Mouse (Mus musculus) embryonic facial prominence, embryonic 12.5 days (tissue): ENCODE measurements around the gene Galnt16. TPM values are rescaled to one million over a fixed set of nuclear protein-coding genes. Genes with fewer than 3 reads are reported as not detected.

Source experiments
- ATAC-seq: fragments of 200-750 bp; cut with Nextera tagmentation; 2 replicates; pipeline ENCODE4 v1.8.0; 2017; ENCODE audit not compliant: insufficient number of reproducible peaks, insufficient read depth, low FRiP score, low TSS enrichment
- H3K27ac ChIP-seq: fragments of 300-500 bp; sonication (generic); 2 replicates; pipeline ENCODE4 v1.5.1; 2016; ENCODE audit warnings: mild to moderate bottlenecking
- H3K27me3 ChIP-seq: fragments of 300-500 bp; sonication (generic); 2 replicates; pipeline ENCODE4 v1.6.1; 2016; ENCODE audit warnings: mild to moderate bottlenecking, moderate library complexity
- H3K36me3 ChIP-seq: fragments of 300-500 bp; sonication (generic); 2 replicates; pipeline ENCODE4 v1.6.1; 2016; ENCODE audit warnings: mild to moderate bottlenecking
- H3K4me1 ChIP-seq: fragments of 300-500 bp; sonication (generic); 2 replicates; pipeline ENCODE4 v1.6.1; 2016
- H3K4me2 ChIP-seq: fragments of 300-500 bp; sonication (generic); replicated peaks from 2 replicates; pipeline ENCODE4 v1.6.1; 2016; ENCODE audit warnings: mild to moderate bottlenecking, moderate library complexity
- H3K4me3 ChIP-seq: fragments of 300-500 bp; sonication (generic); 2 replicates; pipeline ENCODE4 v1.5.1; 2016; ENCODE audit warnings: mild to moderate bottlenecking
- H3K9ac ChIP-seq: fragments of 300-500 bp; sonication (generic); 2 replicates; pipeline ENCODE4 v1.6.1; 2016; ENCODE audit warnings: mild to moderate bottlenecking, moderate library complexity
- H3K9me3 ChIP-seq: fragments of 300-500 bp; sonication (generic); 2 replicates; pipeline ENCODE4 v1.6.1; 2016; ENCODE audit warnings: mild to moderate bottlenecking, moderate library complexity
- WGBS: fragments of 180-500 bp; shearing (Covaris S2); methylation state at CpG from one replicate; pipeline ENCODE4 v1.1.7; 2016; 5-methylcytosine and 5-hydroxymethylcytosine counted together
- polyA plus RNA-seq: library from polyadenylated mRNA; unstranded; fragments of >200 nt; fragmentation: Nextera tagmentation; extraction: Ambion mirVana; gene quantifications from 2 replicates; pipeline ENCODE4 v1.2.1, GENCODE M21; 2016

The Galnt16 gene
- polyA plus RNA-seq = 14.3 and 14.7 TPM in 2 replicates

- H3K4me2 ChIP-seq = peak within 1 kb of the TSS; percentile 90
- H3K4me3 ChIP-seq = peak within 1 kb of the TSS; percentile 72
- no peak for ATAC-seq
- peaks cover 7% of the 10 kb centered on the region for H3K4me1 ChIP-seq
- 0 out of 2 replicates have a peak within 1 kb of the TSS, but pooled peaks have one; percentile 7 for H3K27ac ChIP-seq
- peak within 1 kb of the TSS; percentile 61 for H3K9ac ChIP-seq
- no peaks in the 10 kb centered on the region for H3K36me3 ChIP-seq
- no peaks in the 10 kb centered on the region for H3K9me3 ChIP-seq
- H3K27me3 ChIP-seq = peaks cover 39% of the 10 kb centered on the region
- WGBS = 4% methylated on average over 14 of the region's 14 CpGs
Measured at GRCm38 (mm10) chr12:80517977-80518376, at the start of gene Galnt16. TSS of gene Galnt16 (plus strand) at chr12:80518277.

- no peaks in the 10 kb centered on the region for H3K27me3 ChIP-seq
- H3K4me2 ChIP-seq = no peak overlapping the region
- no peaks in the 10 kb centered on the region for H3K36me3 ChIP-seq
- no peaks in the 10 kb centered on the region for H3K9me3 ChIP-seq
- no peak overlapping the region for H3K4me3 ChIP-seq
- H3K27ac ChIP-seq = no peak overlapping the region
- H3K9ac ChIP-seq = no peak overlapping the region
- H3K4me1 ChIP-seq = no peaks in the 10 kb centered on the region
- 82% methylated on average over 2 of the region's 2 CpGs for WGBS
- no peak for ATAC-seq
Measured at GRCm38 (mm10) chr12:80470206-80470605, 47.9 kb upstream of the Galnt16 start.

GRCm38 (mm10) chr12:80471926-80472325, 46.2 kb upstream of the Galnt16 start:
- no peak overlapping the region for H3K9ac ChIP-seq
- no peak overlapping the region for H3K4me2 ChIP-seq
- no peaks in the 10 kb centered on the region for H3K9me3 ChIP-seq
- no peak for ATAC-seq
- H3K27me3 ChIP-seq = no peaks in the 10 kb centered on the region
- H3K27ac ChIP-seq = no peak overlapping the region
- no peaks in the 10 kb centered on the region for H3K4me1 ChIP-seq
- H3K4me3 ChIP-seq = no peak overlapping the region
- WGBS = 87% methylated on average over 4 of the region's 4 CpGs
- H3K36me3 ChIP-seq = no peaks in the 10 kb centered on the region

GRCm38 (mm10) chr12:80473731-80474130, 44.3 kb upstream of the Galnt16 start:
- 87% methylated on average over 3 of the region's 3 CpGs for WGBS
- H3K9ac ChIP-seq = no peak overlapping the region
- no peak for ATAC-seq
- no peaks in the 10 kb centered on the region for H3K4me1 ChIP-seq
- H3K27me3 ChIP-seq = no peaks in the 10 kb centered on the region
- H3K36me3 ChIP-seq = peaks cover 4% of the 10 kb centered on the region; the same call in 1 of the 2 replicates
- no peaks in the 10 kb centered on the region for H3K9me3 ChIP-seq
- no peak overlapping the region for H3K27ac ChIP-seq
- no peak overlapping the region for H3K4me2 ChIP-seq
- H3K4me3 ChIP-seq = no peak overlapping the region

- Histone ChIP-seq H3K9ac (no peak overlapping the region), H3K4me2 (no peak overlapping the region), H3K9me3 (no peaks in the 10 kb centered on the region), H3K36me3 (peaks cover 27% of the 10 kb centered on the region; the same call in 1 of the 2 replicates), H3K4me3 (no peak overlapping the region), H3K27ac (no peak overlapping the region), H3K27me3 (no peaks in the 10 kb centered on the region), H3K4me1 (no peaks in the 10 kb centered on the region)
- ATAC-seq = no peak
- 82% methylated on average over 3 of the region's 3 CpGs for WGBS
Measured at GRCm38 (mm10) chr12:80479986-80480385, 38.1 kb upstream of the Galnt16 start.

- Histone ChIP-seq H3K9me3 (no peaks in the 10 kb centered on the region), H3K9ac (no peak overlapping the region), H3K4me3 (no peak overlapping the region), H3K36me3 (peaks cover 29% of the 10 kb centered on the region; the same call in 1 of the 2 replicates), H3K4me1 (no peaks in the 10 kb centered on the region), H3K4me2 (no peak overlapping the region), H3K27me3 (no peaks in the 10 kb centered on the region), H3K27ac (no peak overlapping the region)
- WGBS = 53% methylated on average over 3 of the region's 3 CpGs
- ATAC-seq = no peak
Measured at GRCm38 (mm10) chr12:80483397-80483796, 34.7 kb upstream of the Galnt16 start.

GRCm38 (mm10) chr12:80493311-80493710, 24.8 kb upstream of the Galnt16 start:
- Histone ChIP-seq H3K27ac (no peak overlapping the region), H3K4me1 (no peaks in the 10 kb centered on the region), H3K9ac (no peak overlapping the region), H3K4me2 (no peak overlapping the region), H3K9me3 (no peaks in the 10 kb centered on the region), H3K27me3 (no peaks in the 10 kb centered on the region), H3K4me3 (no peak overlapping the region), H3K36me3 (peaks cover 43% of the 10 kb centered on the region)
- WGBS = 90% methylated on average over 5 of the region's 5 CpGs
- no peak for ATAC-seq

- Histone ChIP-seq H3K9ac (no peak overlapping the region), H3K36me3 (peaks cover 25% of the 10 kb centered on the region), H3K27me3 (no peaks in the 10 kb centered on the region), H3K4me1 (no peaks in the 10 kb centered on the region), H3K9me3 (no peaks in the 10 kb centered on the region), H3K4me3 (no peak overlapping the region), H3K4me2 (no peak overlapping the region), H3K27ac (no peak overlapping the region)
- no peak for ATAC-seq
- WGBS = 82% methylated on average over 1 of the region's 1 CpGs
Measured at GRCm38 (mm10) chr12:80495691-80496090, 22.4 kb upstream of the Galnt16 start.

GRCm38 (mm10) chr12:80498356-80498755, 19.7 kb upstream of the Galnt16 start:
- WGBS = 60% methylated on average over 4 of the region's 4 CpGs
- ATAC-seq = no peak
- no peaks in the 10 kb centered on the region for H3K9me3 ChIP-seq

GRCm38 (mm10) chr12:80500506-80500905, 17.6 kb upstream of the Galnt16 start:
- ATAC-seq = no peak
- WGBS = 49% methylated on average over 1 of the region's 1 CpGs
- H3K4me2 ChIP-seq = no peak overlapping the region
- no peaks in the 10 kb centered on the region for H3K36me3 ChIP-seq
- no peak overlapping the region for H3K27ac ChIP-seq
- H3K4me3 ChIP-seq = no peak overlapping the region
- H3K9me3 ChIP-seq = no peaks in the 10 kb centered on the region
- no peaks in the 10 kb centered on the region for H3K27me3 ChIP-seq
- H3K9ac ChIP-seq = no peak overlapping the region
- peaks cover 8% of the 10 kb centered on the region; the same call in 1 of the 2 replicates for H3K4me1 ChIP-seq

More at GRCm38 (mm10) chr12:80498356-80498755, 19.7 kb upstream of the Galnt16 start:
- no peaks in the 10 kb centered on the region for H3K4me1 ChIP-seq
- H3K4me3 ChIP-seq = no peak overlapping the region
- H3K27ac ChIP-seq = no peak overlapping the region
- H3K36me3 ChIP-seq = peaks cover 3% of the 10 kb centered on the region
- H3K27me3 ChIP-seq = no peaks in the 10 kb centered on the region
- no peak overlapping the region for H3K9ac ChIP-seq
- no peak overlapping the region for H3K4me2 ChIP-seq

GRCm38 (mm10) chr12:80504718-80505117, 13.4 kb upstream of the Galnt16 start:
- H3K4me3 ChIP-seq = no peak overlapping the region
- no peaks in the 10 kb centered on the region for H3K36me3 ChIP-seq
- H3K4me1 ChIP-seq = peaks cover 12% of the 10 kb centered on the region; the same call in 1 of the 2 replicates
- ATAC-seq = peak; percentile 47; the same call in 1 of the 2 replicates
- no peaks in the 10 kb centered on the region for H3K27me3 ChIP-seq
- H3K9me3 ChIP-seq = no peaks in the 10 kb centered on the region
- H3K9ac ChIP-seq = no peak overlapping the region
- H3K27ac ChIP-seq = no peak overlapping the region
- WGBS = 46% methylated on average over 5 of the region's 5 CpGs
- H3K4me2 ChIP-seq = no peak overlapping the region

- no peaks in the 10 kb centered on the region for H3K27me3 ChIP-seq
- no peak overlapping the region for H3K4me3 ChIP-seq
- no peaks in the 10 kb centered on the region for H3K36me3 ChIP-seq
- WGBS = 55% methylated on average over 14 of the region's 14 CpGs
- no peak overlapping the region for H3K9ac ChIP-seq
- H3K4me2 ChIP-seq = no peak overlapping the region
- no peak for ATAC-seq
- H3K4me1 ChIP-seq = peaks cover 12% of the 10 kb centered on the region; the same call in 1 of the 2 replicates
- no peaks in the 10 kb centered on the region for H3K9me3 ChIP-seq
- H3K27ac ChIP-seq = no peak overlapping the region
Measured at GRCm38 (mm10) chr12:80507041-80507745, 10.9 kb upstream of the Galnt16 start.
